Mouse (Mus musculus) myocyte (in vitro differentiated cells): ENCODE data around the gene Crygn. TPM values are rescaled to one million over a fixed set of nuclear protein-coding genes. Genes with fewer than 3 reads are reported as not detected.

Experiments
- H3K27me3 ChIP-seq: one replicate; pipeline ENCODE4 v1.6.1; 2011; ENCODE audit not compliant: control insufficient read depth, insufficient read depth, insufficient read length
- H3K36me3 ChIP-seq: one replicate; pipeline ENCODE4 v1.6.1; 2011; ENCODE audit not compliant: control insufficient read depth, insufficient read depth
- H3K4me2 ChIP-seq: one replicate; pipeline ENCODE4 v1.6.1; 2011; ENCODE audit warnings: low read depth, control low read depth
- H3K4me3 ChIP-seq: one replicate; pipeline ENCODE4 v1.5.1; 2011; ENCODE audit warnings: mild to moderate bottlenecking, control low read depth, moderate library complexity
- H3K79me2 ChIP-seq: one replicate; pipeline ENCODE4 v1.6.1; 2011; ENCODE audit not compliant: control insufficient read depth, insufficient read depth
- H3ac ChIP-seq: one replicate; pipeline ENCODE4 v1.6.1; 2011; ENCODE audit not compliant: control insufficient read depth, insufficient read length
- CEBPB ChIP-seq: IDR thresholded peaks from 2 replicates; pipeline ENCODE4 v1.6.1; 2011; ENCODE audit warnings: mild to moderate bottlenecking, moderate library complexity; ENCODE audit not compliant: poor library complexity, insufficient read depth, severe bottlenecking
- E2F4 ChIP-seq: IDR thresholded peaks from one replicate; pipeline ENCODE4 v1.6.1; 2011; ENCODE audit warnings: mild to moderate bottlenecking, control low read depth, moderate library complexity; ENCODE audit not compliant: insufficient read depth
- MAX ChIP-seq: IDR thresholded peaks from one replicate; pipeline ENCODE4 v1.6.1; 2011; ENCODE audit warnings: low read depth, mild to moderate bottlenecking, control low read depth
- MYOD1 ChIP-seq, 3 experiments: IDR thresholded peaks; one replicate each; pipeline ENCODE4 v1.6.1; 2011; ENCODE audit warnings: control low read depth in 2 of 3, low read depth in 2 of 3, mild to moderate bottlenecking in 2 of 3, moderate library complexity in 1 of 3; ENCODE audit not compliant: insufficient read length in 2 of 3, control insufficient read depth in 1 of 3
- MYOG ChIP-seq, 3 experiments: IDR thresholded peaks; one replicate each; pipeline ENCODE4 v1.6.1; 2011; ENCODE audit warnings: control low read depth in 2 of 3, low read depth in 2 of 3, mild to moderate bottlenecking in 2 of 3; ENCODE audit not compliant: insufficient read length in 2 of 3, control insufficient read depth in 1 of 3, insufficient read depth in 1 of 3
- POLR2A ChIP-seq: IDR thresholded peaks from one replicate; pipeline ENCODE4 v1.6.1; 2011; ENCODE audit warnings: low read depth, mild to moderate bottlenecking, control low read depth, moderate library complexity; ENCODE audit not compliant: insufficient read length
- POLR2AphosphoS2 ChIP-seq: IDR thresholded peaks from one replicate; pipeline ENCODE4 v1.6.1; 2011; ENCODE audit warnings: low read depth, control low read depth; ENCODE audit not compliant: insufficient read length
- REST ChIP-seq: IDR thresholded peaks from one replicate; pipeline ENCODE4 v1.6.1; 2011; ENCODE audit warnings: mild to moderate bottlenecking, control low read depth, moderate library complexity; ENCODE audit not compliant: insufficient read depth, insufficient read length
- SRF ChIP-seq: IDR thresholded peaks from one replicate; pipeline ENCODE4 v1.6.1; 2011; ENCODE audit warnings: low read depth; ENCODE audit not compliant: control insufficient read depth, insufficient read length
- TCF12 ChIP-seq: IDR thresholded peaks from one replicate; pipeline ENCODE4 v1.6.1; 2011; ENCODE audit warnings: mild to moderate bottlenecking, control low read depth; ENCODE audit not compliant: poor library complexity, insufficient read depth, severe bottlenecking
- TCF3 ChIP-seq: IDR thresholded peaks from one replicate; pipeline ENCODE4 v1.6.1; 2011; ENCODE audit warnings: low read depth, control low read depth; ENCODE audit not compliant: insufficient read length
- USF1 ChIP-seq: IDR thresholded peaks from one replicate; pipeline ENCODE4 v1.6.1; 2011; ENCODE audit warnings: low read depth, mild to moderate bottlenecking, control low read depth, moderate library complexity
- polyA plus RNA-seq: library from polyadenylated mRNA; unstranded; fragments of >200 nt; fragmentation: generic; extraction: Trizol; gene quantifications from one replicate; pipeline ENCODE4 v1.2.1, GENCODE M21; 2012; ENCODE audit warnings: missing spikeins

Gene Crygn
- polyA plus RNA-seq, 1 experiment, result not detected

DNA sequence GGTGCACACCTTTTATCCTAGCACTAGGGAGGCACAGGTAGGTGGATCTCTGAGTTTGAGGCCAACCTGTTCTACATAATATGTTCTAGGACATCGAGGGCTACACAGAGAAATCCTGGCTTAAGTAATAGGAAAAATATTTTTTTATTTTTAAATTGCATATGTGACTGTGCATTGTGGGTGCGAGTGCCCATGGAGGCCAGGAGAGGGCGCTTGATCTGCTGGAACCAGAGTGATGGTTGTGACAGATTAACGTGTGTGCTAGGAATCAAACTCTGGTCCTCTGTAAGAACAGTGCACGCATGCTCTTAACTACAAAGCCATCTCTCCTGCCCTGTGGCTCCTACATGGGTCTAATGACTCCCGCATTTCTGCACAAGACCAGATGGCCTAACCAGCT, 46.2 kb downstream of the Crygn start:
- no peaks in the 10 kb centered on the region for H3K36me3 ChIP-seq

DNA sequence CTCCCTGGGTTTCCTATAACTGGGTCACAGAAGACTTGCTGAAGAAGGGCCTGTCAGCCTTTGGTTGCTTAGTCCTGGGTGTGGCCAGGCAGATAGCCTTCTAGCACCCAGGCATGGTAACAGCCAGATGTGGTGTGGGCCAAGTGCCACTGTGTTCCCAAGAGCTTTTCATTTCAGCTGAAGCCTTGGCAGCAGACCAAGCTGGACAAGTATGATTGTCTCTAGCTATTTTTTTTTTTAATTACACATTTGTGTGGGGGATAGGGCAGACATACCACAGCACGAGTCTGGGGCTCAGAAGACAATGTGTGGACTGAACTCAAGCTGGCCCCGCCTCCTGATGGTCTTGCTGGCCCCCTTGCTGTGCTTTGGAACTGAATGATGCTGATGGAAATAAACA, 47.8 kb downstream of the Crygn start:
- no peak for TF ChIP-seq TCF12
- Histone ChIP-seq H3K4me3 (no peak overlapping the region), H3K36me3 (peaks cover 9% of the 10 kb centered on the region), H3K27me3 (peaks cover under 1% of the 10 kb centered on the region), H3ac (no peak overlapping the region), H3K79me2 (no peaks in the 10 kb centered on the region), H3K4me2 (no peak overlapping the region)

More for the DNA sequence above, 46.2 kb downstream of the Crygn start:
- H3ac ChIP-seq, result no peak overlapping the region
- no peak for TF ChIP-seq USF1
- no peak for TF ChIP-seq TCF3
- no peak for TF ChIP-seq SRF
- no peak for TF ChIP-seq POLR2A
- no peak for TF ChIP-seq MAX
- H3K27me3 ChIP-seq, result peaks cover 9% of the 10 kb centered on the region
- H3K4me2 ChIP-seq, result no peak overlapping the region
- no peak overlapping the region for H3K4me3 ChIP-seq
- H3K79me2 ChIP-seq, result no peaks in the 10 kb centered on the region

DNA sequence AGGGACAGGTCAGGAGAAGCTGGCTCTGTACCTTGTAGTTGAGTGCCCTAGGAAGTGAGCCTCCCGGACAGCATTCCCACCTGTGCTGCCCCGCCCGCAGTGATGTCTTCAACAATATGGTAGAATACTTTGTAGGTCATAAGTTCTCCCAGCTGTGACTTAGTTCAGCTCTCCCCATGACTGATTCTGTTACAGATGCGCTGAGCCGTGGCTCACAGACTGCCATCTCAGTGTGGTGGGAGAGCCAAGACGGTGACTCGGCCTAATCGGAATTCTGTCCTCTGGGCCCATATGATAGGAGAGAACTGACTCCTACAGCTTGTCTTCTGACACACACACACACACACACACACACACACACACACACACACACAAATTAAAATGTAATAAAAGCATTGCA, 53.2 kb downstream of the Crygn start:
- peaks cover 28% of the 10 kb centered on the region for H3K36me3 ChIP-seq

DNA sequence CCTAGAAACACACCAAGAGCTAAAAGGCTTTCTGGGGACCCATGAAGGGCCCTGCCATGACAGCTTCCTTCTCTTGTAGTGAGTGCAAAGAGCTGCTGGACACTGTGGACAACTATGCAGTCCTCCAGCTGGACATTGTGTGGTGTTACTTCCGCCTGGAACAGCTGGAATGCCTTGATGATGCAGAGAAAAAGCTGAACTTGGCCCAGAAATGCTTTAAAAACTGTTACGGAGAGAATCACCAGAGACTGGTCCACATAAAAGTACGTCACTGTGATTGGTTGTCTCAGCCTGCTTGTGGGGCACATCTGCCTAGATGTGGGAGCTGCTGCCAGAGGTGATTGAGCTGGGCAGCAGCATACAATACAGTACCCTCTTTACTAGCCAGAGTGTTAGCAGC, 56.5 kb downstream of the Crygn start:
- Histone ChIP-seq H3K79me2 (no peaks in the 10 kb centered on the region), H3K27me3 (no peaks in the 10 kb centered on the region), H3ac (no peak overlapping the region), H3K4me3 (no peak overlapping the region), H3K4me2 (no peak overlapping the region), H3K36me3 (peaks cover 37% of the 10 kb centered on the region)
- TF ChIP-seq POLR2AphosphoS2 (no peak), REST (no peak), USF1 (no peak), TCF3 (no peak), POLR2A (no peak), TCF12 (no peak), MYOD1 (IDR thresholded peaks at IDR 0.05; ENCODE audit: control insufficient read depth in 1 of 3, insufficient read length in 2 of 3, low read depth in 2 of 3) (no peak), MAX (no peak), E2F4 (no peak), SRF (no peak), MYOG (IDR thresholded peaks at IDR 0.05; ENCODE audit: control insufficient read depth in 1 of 3, insufficient read depth in 1 of 3, insufficient read length in 2 of 3, low read depth in 2 of 3) (no peak), CEBPB (no peak)

More for the DNA sequence above, 53.2 kb downstream of the Crygn start:
- H3K79me2 ChIP-seq, result no peaks in the 10 kb centered on the region
- H3ac ChIP-seq, result no peak overlapping the region
- TF ChIP-seq CEBPB (no peak), USF1 (no peak), TCF3 (no peak), POLR2A (no peak), MAX (no peak), TCF12 (no peak), MYOG (IDR thresholded peaks at IDR 0.05; ENCODE audit: control insufficient read depth in 1 of 3, insufficient read depth in 1 of 3, insufficient read length in 2 of 3, low read depth in 2 of 3) (no peak), E2F4 (no peak), SRF (no peak)
- no peaks in the 10 kb centered on the region for H3K27me3 ChIP-seq
- no peak overlapping the region for H3K4me2 ChIP-seq
- no peak overlapping the region for H3K4me3 ChIP-seq

Other genes with a start within 250 kb of the Crygn start
- 2.5 TPM for gene Gbx1, start 230.8 kb downstream of the Crygn start, polyA plus RNA-seq
- 0.77 TPM for gene Asb10, start 217.0 kb downstream of the Crygn start, polyA plus RNA-seq
- not detected for gene 4931409K22Rik, start 201.2 kb downstream of the Crygn start, polyA plus RNA-seq
- 137 TPM for gene Abcf2, start 180.5 kb downstream of the Crygn start, polyA plus RNA-seq
- gene Chpf2, start 171.3 kb downstream of the Crygn start, polyA plus RNA-seq, result 39.5 TPM
- 128 TPM for gene Smarcd3, start 133.6 kb downstream of the Crygn start, polyA plus RNA-seq
- 28.5 TPM for gene Nub1, start 72.5 kb downstream of the Crygn start, polyA plus RNA-seq
- gene Wdr86, start 27.3 kb downstream of the Crygn start, polyA plus RNA-seq, result not detected
- 64.4 TPM for gene Rheb, start 84.6 kb upstream of the Crygn start, polyA plus RNA-seq